Mouse (Mus musculus) Patski (cell line): ENCODE measurements around the gene Mob3a. TPM values are rescaled to one million over a fixed set of nuclear protein-coding genes. Genes with fewer than 3 reads are reported as not detected.
A peak's percentile ranks its signal among the peaks of the same experiment; 100 is the strongest.

Experiments used
- ATAC-seq: fragments of 100-300 bp; one replicate; pipeline ENCODE4 v1.8.0; 2021
- CTCF ChIA-PET: fragments of 350-600 bp; sonication (Branson Sonifier 250); formaldehyde crosslinking; loops from one replicate; lab custom pipeline; 2022; ENCODE audit warnings: inconsistent platforms; lab: Charles Lee
- POLR2A ChIA-PET: fragments of 350-600 bp; sonication (Branson Sonifier 250); formaldehyde crosslinking; loops from one replicate; lab custom pipeline; 2022; ENCODE audit warnings: antibody characterized with exemption, inconsistent platforms; lab: Charles Lee
- DNase-seq: peaks from one replicate; pipeline ENCODE4 v3.0.0-alpha.2; 2011; ENCODE audit warnings: low read depth, low spot score
- H3K27me3 ChIP-seq: fragments of 371-371 bp; one replicate; pipeline ENCODE4 v1.5.1; 2021
- CTCF ChIP-seq: fragments of 100-300 bp; IDR thresholded peaks from one replicate; pipeline ENCODE4 v1.5.1; 2021
- in situ Hi-C: fragments of 300-500 bp; cut with MboI; formaldehyde crosslinking; loops from 3 replicates; pipeline ENCODE4 v1.11.1; 2018; ENCODE audit warnings: low pct_unique_long_range_greater_than_20kb, mixed read lengths
- polyA plus RNA-seq: library from polyadenylated mRNA; unstranded; gene quantifications from one replicate; pipeline ENCODE4 v1.2.3, GENCODE M21; 2021

The Mob3a gene
- polyA plus RNA-seq, 1 experiment from 2014 or later, result 15.9 TPM

DNA sequence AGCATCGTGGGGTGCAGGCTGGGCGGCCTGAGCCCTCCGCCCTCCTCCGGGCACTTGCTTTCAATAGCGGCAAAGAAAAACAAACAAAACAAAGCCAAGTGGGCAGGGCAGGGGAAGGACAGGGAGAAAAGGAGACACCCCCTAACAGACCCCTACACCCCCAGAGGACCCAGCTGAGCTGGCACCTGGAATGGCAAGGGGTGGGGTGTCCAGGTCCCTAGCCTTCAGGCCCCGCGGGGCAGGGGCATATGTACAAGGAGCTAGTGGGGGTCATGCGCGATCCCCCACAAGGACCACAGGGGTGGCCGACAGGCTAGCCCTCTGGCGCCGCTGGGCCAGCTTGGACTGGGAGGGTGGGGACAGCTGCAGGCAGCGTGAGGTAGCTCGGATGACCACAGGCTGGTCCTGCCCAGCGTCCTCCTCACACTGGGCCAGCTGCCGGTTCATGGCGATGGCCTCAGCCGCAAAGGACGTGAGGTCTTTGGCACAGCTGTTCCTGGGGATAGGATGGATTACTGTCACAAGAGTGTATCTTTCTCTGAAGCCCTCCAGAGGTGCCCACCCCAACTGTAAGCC lies 34.9 kb downstream of the Mob3a start:
- CTCF ChIA-PET, result interaction anchor here (0.8 to 1.3 kb wide), 3 partner anchors 8 to 89 kb away, joined by 3 to 4 read pairs (median 4); partner anchors contain the start of gene Mknk2

DNA sequence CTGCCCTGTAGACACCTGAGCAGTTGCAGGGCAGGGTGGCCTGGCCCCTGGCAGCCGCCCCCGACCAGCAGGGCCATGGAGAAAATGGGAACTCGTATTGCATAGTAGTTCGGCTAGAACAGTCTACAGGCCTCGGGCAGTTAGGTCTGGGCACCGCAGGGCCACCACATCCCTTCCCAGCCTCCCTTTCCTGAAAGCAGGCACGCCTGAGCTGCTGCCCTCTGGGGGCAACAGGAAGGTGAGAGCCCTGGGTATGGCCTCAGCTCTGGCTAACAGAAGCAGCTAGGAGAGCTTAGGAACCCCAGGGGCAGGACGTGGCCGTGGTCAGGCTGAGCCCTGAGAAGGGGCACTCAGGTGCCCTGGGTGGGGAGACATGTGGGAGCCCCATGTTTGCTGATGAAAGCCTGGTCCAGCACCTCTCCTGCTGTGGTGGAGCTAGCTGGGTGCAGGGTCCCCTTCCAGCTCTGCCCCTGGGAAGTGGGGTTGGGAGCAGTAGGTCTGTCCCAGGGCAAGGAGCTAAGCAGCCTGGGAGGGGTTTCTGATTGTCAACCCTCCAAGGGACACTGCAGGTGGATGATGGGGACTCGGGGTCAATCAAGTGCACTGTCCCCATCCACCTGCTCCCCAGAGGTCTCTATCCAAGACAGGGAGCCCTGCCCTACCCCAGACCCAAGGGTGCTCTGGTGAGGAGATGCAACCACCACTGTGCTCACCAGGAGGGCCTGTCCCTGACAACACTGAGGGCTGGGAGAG lies 35.6 kb downstream of the Mob3a start:
- ChIA-PET CTCF (interaction anchor here (0.8 to 1.7 kb wide), 4 partner anchors 9 to 89 kb away, joined by 3 to 7 read pairs (median 4); partner anchors contain the start of gene Mknk2), POLR2A (interaction anchor here (7.5 kb wide), 1 partner anchor 12 kb away, joined by 78 read pairs; the partner anchor contains the start of gene Mknk2)
- in situ Hi-C loops, result no loop called here
- no peak for DNase-seq
- H3K27me3 ChIP-seq, result no peaks in the 10 kb centered on the region
- ATAC-seq, result peak; percentile 1
- TF ChIP-seq CTCF, result no peak

More for the DNA sequence above, 34.9 kb downstream of the Mob3a start:
- TF ChIP-seq CTCF, result no peak
- ATAC-seq (no peak), DNase-seq (no peak)
- in situ Hi-C loops, result no loop called here
- POLR2A ChIA-PET, result interaction anchor here (7.5 kb wide), 1 partner anchor 11 kb away, joined by 78 read pairs; the partner anchor contains the start of gene Mknk2
- no peaks in the 10 kb centered on the region for H3K27me3 ChIP-seq

DNA sequence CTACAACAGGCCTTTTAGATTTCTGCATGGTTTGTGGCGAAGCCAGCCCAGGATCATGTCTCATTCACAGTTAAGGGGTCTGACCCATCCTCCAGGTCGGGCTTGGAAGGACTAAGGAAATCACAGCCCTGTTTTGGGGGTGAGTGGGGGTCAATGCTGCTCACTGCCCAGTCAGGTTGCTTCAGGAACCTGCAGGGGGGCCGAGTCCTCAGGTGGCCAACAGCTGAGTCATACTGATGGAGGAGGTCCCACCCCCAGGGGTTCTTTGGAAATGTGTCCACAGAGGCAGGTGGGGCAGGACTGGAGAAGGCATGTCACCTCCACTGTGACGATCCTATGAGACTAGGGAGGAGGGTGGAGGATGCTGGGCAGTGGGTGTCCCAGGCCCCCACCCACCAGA lies 36.3 kb downstream of the Mob3a start:
- in situ Hi-C loops, result no loop called here
- no peaks in the 10 kb centered on the region for H3K27me3 ChIP-seq
- ChIA-PET POLR2A (interaction anchor here (7.5 kb wide), 1 partner anchor 12 kb away, joined by 78 read pairs; the partner anchor contains the start of gene Mknk2), CTCF (interaction anchor here (1.3 to 1.7 kb wide), 3 partner anchors 10 to 87 kb away, joined by 3 to 7 read pairs (median 4); no protein-coding TSS in a partner anchor)
- ATAC-seq (no peak), DNase-seq (no peak)
- no peak for TF ChIP-seq CTCF

DNA sequence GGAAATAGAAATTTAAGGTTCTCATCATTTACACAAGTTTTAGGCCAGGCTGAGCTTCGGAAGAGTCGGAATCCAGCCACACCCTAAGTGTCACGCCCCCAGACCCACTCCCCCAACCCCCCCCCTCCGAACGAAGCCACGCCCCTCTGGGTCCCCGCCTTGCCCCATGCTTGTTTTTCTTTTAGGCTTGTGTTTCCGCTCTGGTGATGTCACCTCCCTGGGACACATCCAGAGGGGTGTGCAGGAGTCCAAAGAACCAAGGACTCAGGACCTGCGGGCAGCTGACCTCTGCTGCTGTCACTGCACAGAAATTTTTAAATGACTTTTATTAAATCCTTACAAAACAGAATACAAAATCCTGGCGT lies 36.8 kb downstream of the Mob3a start:
- ATAC-seq, result peak; percentile 19
- ChIA-PET CTCF (interaction anchor here (1.4 to 1.7 kb wide), 2 partner anchors 12 to 86 kb away, joined by 3 to 7 read pairs; no protein-coding TSS in a partner anchor), POLR2A (interaction anchor here (1.0 to 7.5 kb wide), 2 partner anchors 13 to 72 kb away, joined by 3 to 78 read pairs; partner anchors contain the start of gene Mknk2)
- TF ChIP-seq CTCF, result no peak
- no peaks in the 10 kb centered on the region for H3K27me3 ChIP-seq
- no peak for DNase-seq
- in situ Hi-C loops, result no loop called here

DNA sequence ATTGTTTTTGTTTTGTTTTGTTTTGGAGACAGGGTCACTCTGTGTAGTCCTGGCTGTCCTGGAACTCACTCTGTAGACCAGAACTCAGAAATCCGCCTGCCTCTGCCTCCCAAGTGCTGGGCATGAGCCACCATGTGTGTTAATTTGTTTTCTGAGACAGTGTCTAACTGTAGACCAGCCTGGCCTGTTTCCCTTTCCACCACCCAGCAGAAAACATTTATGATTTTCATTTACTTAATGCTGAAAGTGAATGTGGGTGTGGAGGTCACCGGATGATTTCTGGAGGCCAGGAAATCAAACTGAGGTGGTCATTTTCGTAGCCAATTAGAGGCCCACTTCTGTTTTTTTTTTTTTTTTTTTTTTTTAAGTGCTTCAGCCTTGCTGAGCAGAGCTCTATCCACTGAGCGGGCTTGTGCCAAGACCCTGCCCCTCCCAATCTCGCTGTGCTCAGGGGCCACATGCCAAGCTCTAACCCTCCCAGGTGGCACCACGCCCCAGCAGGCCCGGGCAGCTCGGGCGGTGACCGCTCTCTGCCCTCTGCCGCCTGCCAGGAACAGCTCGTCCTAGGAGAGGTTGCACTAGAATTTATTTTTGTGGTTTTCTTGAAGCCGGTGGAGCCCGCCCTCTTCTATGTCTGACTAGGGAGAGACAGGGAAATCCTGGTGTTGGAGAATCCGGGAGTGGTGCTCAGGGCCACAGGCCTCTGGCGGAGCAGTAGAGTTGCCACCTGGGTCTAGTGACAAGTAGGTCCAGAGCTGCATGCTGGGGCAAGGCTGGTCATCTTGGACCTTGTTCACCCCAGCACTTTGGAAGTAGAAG lies 37.4 kb downstream of the Mob3a start:
- TF ChIP-seq CTCF, result no peak
- CTCF ChIA-PET, result interaction anchor here (0.8 to 1.7 kb wide), 3 partner anchors 11 to 86 kb away, joined by 3 to 7 read pairs (median 4); partner anchors contain the start of gene Mknk2
- peak; percentile 52 for ATAC-seq
- DNase-seq, result no peak
- H3K27me3 ChIP-seq, result no peaks in the 10 kb centered on the region
- POLR2A ChIA-PET, result interaction anchor here (1.0 to 7.5 kb wide), 2 partner anchors 13 to 72 kb away, joined by 3 to 78 read pairs; partner anchors contain the start of gene Mknk2
- in situ Hi-C loops, result no loop called here

DNA sequence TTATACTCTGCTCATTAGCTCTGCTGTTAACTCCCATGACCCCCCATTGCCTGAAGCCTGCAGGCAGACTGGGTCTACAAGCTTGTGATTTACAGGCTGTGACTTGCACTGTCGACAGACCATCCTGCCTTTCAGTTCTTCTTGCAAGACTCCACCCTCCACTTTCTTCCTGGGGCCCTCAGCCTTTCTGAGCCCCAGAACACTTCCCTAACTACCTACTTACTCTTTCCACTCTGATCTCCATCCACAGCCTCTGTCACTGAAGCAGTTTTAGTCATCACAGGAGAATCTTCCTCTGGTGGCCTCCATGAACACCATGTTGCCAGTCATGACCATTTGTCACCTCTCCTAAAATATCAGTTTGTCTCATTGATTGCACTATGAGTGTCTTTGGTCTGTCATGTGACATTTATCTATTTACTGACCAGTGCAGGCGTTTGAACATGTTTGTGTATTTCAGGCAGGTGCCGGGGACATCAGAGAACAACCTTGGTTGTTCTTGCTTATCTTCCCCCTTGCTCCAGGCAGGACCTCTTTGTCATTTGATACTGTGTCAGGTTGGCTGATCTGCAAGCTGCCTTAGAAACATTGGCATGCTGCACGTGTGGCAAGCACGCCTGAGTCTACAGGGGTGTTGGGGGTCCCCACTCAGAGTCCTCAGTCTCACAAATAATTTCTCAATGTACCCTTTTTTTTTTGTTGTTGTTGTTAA lies 38.1 kb downstream of the Mob3a start:
- no peak for DNase-seq
- ATAC-seq, result no peak
- TF ChIP-seq CTCF, result no peak
- in situ Hi-C loops, result no loop called here
- CTCF ChIA-PET, result interaction anchor here (0.8 to 4.8 kb wide), 4 partner anchors 11 to 24 kb away, joined by 3 to 52 read pairs (median 4); partner anchors contain the start of gene Mknk2
- POLR2A ChIA-PET, result interaction anchor here (1.0 to 7.5 kb wide), 2 partner anchors 14 to 73 kb away, joined by 3 to 78 read pairs; partner anchors contain the start of gene Mknk2
- no peaks in the 10 kb centered on the region for H3K27me3 ChIP-seq

DNA sequence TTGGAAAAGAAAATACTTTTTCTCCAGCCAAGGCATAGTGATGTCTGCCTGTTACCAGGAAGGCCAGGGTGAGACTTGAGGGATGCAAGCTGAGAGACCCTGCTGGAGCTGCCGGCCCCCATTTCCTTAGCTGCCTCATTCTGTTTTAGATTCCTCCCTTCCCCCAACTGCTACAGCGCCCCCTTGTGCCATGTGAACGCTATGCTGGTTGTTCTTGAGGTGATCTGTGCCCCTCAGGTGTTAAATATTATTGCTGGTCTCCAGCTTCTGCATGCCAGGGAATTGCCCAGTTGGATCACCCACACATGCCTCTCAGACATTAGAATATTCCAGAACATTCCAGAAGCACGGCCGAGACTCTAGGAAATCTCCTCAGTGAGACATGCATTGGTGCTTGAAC lies 40.6 kb downstream of the Mob3a start:
- no peak for DNase-seq
- ChIA-PET POLR2A (interaction anchor here (2.4 kb wide), 1 partner anchor 14 kb away, joined by 16 read pairs; no protein-coding TSS in a partner anchor), CTCF (interaction anchor here (0.7 to 4.8 kb wide), 12 partner anchors 9 to 94 kb away, joined by 3 to 52 read pairs (median 4); partner anchors contain the start of genes Csnk1g2 and Mknk2)
- no peaks in the 10 kb centered on the region for H3K27me3 ChIP-seq
- in situ Hi-C loops, result no loop called here
- TF ChIP-seq CTCF, result no peak
- ATAC-seq, result no peak

DNA sequence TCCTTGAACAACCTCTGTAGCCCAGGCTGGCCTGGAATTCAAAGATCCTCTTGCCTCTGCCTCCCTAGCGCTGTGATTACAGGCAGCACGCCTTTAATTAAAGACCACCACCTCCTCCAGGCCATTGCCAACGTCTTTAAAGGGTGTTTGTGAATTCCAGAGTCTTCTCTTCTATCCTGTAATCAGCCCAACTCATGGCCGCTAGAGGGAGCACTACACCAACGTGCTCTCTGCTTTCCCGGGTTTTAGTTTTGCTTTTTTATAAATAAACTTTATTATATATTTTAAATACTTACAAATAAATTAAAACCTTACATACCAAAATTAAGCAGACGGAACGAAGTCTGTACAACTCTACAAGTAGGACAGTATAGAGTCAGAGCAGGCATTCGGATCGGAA lies 42.6 kb downstream of the Mob3a start:
- in situ Hi-C loops, result no loop called here
- no peak for TF ChIP-seq CTCF
- CTCF ChIA-PET, result interaction anchor here (1.0 to 4.8 kb wide), 5 partner anchors 17 to 35 kb away, joined by 3 to 52 read pairs (median 8); partner anchors contain the start of gene Mknk2

DNA sequence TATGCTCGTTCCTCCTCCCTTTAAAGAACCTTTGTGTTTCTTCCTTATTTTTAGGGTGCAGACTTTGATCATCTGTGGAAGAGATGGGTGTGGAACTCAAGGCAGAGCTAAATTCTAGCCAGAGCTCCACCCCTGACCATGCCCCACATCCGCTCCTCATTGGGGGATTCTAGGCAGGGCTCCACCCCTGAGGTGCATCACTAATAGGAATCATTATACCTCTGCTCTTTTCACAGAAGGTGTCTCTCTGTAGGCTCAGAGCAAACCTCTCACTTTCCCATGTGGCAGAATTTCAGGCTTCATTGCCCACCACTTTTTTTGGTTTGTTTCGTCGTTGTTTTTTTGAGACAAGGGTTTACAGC lies 43.0 kb downstream of the Mob3a start:
- H3K27me3 ChIP-seq, result no peaks in the 10 kb centered on the region
- DNase-seq (no peak), ATAC-seq (no peak)
- ChIA-PET CTCF (interaction anchor here (0.7 to 4.8 kb wide), 5 partner anchors 17 to 58 kb away, joined by 3 to 52 read pairs (median 8); partner anchors contain the start of gene Mknk2), POLR2A (no interaction called here)
- no peak for TF ChIP-seq CTCF
- in situ Hi-C loops, result no loop called here

More for the DNA sequence above, 42.6 kb downstream of the Mob3a start:
- no peaks in the 10 kb centered on the region for H3K27me3 ChIP-seq
- no peak for DNase-seq
- ATAC-seq, result no peak
- POLR2A ChIA-PET, result interaction anchor here (2.4 kb wide), 1 partner anchor 16 kb away, joined by 16 read pairs; no protein-coding TSS in a partner anchor
